Mouse (Mus musculus) thymus, postnatal 14 days (tissue): ENCODE results near the gene Fkbp5.
"Not testable (repeated sequence)": the region's sequence is repeated elsewhere in the genome, so short reads cannot be mapped to it uniquely, and the experiment has no call there.

Experiments used
- DNase-seq: peaks from one replicate; pipeline ENCODE4 v3.0.0; 2021

Gene Fkbp5

DNA sequence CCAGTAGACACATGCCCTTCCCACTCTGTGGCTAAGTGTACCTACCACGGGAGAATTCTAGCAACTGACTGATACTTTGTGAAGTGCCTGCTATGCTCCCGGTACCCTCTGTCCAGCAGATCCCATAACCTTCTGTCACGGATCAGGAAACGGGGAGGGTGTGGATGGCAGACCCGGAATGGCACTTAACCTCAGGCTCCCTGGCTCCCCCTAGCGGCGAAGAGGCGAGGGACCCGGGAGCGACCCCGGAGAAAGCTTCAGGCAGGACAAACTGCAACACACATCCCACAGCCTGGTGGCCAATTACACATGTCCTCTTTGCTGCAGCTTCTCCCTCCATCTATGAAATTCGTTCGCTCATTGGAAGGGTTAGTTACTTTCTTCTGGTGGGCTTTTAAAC lies 148.9 kb downstream of the Fkbp5 start:
- peak; percentile 86 for DNase-seq

DNA sequence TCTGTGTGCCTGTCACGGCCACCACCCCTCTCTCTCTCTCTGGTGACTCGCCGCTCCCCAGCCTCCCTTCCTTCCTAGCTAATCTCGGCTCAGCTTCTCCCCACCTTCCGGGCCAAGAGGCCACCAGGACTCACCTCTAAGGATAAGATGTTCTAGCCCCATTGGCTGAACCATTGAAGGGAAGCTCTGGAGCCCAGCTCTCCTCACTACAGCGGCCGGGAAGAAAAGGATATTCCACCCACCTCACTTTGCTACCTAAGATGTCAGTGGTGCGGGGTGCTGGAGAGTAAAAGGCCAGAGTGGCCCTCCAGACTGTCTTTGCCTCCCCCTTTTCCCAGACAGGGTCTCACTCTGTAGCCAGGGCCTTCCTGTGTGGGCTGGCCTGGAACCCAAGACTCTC lies 152.2 kb downstream of the Fkbp5 start, which contains the start of gene Tulp1:
Tulp1 (minus strand) TSS at position 101 of the 400 bp plus-strand sequence.
- no peak for DNase-seq

GRCm38 (mm10) chr17:28363507-28363906 lies 153.8 kb downstream of the Fkbp5 start:
- DNase-seq: no peak

- DNase-seq: no peak
Measured at GRCm38 (mm10) chr17:28362653-28363292, 154.6 kb downstream of the Fkbp5 start.

DNA sequence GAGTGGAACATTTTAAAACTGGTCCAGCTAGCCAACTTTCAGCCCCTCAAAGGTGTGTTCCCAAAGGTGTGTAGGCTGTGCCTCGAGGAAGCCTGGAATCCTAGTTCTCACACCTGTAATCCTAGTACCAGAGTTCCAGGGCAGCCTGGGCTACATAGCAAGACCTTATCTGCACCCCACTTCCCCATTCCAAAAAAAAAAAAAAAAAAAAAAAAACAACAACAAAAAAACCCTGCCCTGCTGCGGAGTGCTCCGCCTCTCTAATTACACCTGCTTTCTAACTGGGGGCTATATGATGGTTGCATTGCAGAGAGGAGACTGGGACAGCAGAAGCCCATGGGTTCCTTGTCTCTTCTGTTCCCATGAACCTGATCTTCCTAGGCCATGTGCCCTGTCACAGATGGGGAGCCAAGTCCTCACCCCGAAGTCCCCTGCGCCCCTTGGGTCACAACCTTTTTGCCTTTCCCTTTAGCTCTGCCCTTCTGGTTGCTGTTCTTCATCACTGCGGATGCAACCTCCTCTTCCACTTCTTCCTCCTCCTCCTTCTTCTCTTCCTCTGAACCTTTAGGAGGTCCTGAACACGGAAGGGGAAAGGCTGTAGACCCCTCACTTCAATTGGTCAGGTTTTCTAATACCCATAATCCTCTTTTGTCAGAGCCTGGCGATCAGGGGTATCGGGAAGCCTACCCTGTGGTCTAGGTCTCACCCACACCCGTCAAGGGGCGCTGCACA lies 155.2 kb downstream of the Fkbp5 start:
- no peak for DNase-seq

- no peak for DNase-seq
Measured at GRCm38 (mm10) chr17:28360531-28361277, 156.6 kb downstream of the Fkbp5 start.

DNA sequence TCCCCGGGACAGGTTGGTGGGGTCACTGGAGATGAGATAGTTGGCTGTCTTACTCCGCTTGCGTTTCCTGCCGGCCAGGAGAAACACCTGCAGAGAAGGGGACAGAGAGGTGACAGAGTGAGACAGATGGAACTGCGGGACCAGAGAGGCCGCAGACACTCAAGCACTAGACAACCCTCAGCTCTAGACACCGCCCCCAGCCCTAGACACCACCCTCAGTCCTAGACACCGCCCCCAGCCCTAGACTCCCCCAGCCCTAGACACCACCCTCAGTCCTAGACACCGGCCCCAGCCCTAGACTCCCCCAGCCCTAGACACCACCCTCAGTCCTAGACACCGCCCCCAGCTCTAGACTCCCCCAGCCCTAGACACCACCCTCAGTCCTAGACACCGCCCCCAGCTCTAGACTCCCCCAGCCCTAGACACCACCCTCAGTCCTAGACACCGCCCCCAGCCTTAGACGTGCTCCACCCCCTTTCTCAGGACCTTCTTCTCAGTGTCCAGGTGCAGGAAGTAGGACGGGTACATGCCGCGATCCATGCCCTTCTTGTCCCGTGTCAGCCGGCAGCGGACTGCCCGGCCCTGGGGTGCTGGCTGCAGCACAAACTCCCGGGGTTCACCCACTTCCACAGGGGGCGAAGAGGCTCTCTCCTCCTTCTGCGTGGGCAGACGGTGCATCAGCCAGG lies 158.6 kb downstream of the Fkbp5 start:
- not testable (repeated sequence) for DNase-seq

GRCm38 (mm10) chr17:28355871-28356270 lies 161.5 kb downstream of the Fkbp5 start:
- DNase-seq: no peak

GRCm38 (mm10) chr17:28352018-28352417 lies 165.3 kb downstream of the Fkbp5 start:
- DNase-seq: no peak

GRCm38 (mm10) chr17:28351353-28351890 lies 165.9 kb downstream of the Fkbp5 start:
- DNase-seq: peak; percentile 68

DNA sequence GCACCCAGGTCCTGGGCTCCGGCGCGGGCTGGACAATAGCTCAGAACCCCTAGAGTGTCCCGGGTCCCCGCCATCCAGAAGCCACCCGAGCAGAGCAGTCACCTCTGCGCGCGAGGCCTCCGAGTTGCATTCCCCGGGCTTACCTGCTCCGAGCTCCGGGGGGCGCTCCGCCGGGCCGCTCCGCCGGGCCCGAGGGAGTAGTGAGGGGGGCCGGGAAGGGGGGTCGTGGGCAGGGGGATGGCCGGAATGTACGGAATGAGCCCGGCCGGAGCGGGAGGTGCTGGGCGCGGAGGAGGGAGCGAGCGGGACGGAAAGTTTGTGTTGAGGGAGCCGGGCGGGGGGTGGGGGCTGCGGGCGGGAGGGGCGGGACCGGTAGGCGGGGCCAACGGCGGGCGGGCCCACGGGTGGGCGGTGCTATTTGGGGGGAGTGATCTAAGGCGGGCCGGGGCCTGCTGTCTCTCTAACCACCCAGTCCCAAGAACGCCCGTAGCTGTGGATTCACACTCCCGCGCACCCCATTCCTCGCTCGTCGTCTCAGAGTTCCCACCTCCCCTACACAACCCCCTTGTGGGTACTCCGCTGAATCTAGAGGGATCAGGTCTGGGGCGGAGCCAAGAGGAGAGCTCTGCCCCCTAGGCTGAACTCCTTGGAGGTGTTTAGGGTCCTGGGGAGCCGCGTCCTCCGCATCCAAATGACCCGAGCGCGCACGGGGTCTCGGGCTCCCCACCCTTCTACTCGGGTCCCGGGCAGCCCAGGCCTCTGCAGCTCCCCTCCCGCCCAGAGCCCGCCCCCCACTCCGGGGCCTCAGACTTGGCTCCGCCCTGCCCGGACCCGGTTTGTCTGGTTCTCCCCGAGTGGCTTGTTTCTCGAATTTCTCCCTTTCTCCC lies 166.6 kb downstream of the Fkbp5 start, which contains the start of gene Tead3:
Tead3 (minus strand) TSS at position 352 of the 887 bp plus-strand sequence.
- DNase-seq: peak; percentile 85

DNA sequence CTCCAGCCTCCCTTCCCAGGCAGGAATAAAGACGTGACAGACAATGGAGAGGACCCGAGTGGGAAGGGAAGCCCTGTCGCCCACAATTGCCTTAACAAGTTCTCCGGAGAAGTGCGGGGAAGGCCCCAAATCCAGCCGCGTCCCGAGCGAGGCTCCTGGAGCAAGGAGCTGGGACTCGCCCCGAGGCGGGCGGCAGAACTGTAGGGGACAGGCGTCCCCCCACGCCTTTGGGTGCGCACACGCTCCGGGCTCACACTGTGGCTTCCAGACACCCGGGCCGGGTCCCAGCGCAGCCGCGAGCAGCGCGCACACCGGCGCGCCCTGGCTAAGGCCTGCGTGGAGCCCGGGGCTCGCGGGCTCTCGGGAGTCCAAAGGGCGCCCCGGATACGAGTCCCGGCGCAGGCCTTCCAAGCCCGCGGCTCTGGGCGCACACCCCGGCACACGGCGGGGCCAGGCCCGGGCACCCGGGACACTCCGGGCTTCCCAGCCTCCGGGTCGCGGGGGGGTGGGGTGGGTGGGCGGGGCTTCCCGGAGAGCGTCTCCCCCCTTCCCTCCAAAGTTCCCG lies 167.3 kb downstream of the Fkbp5 start:
- peak; percentile 47 for DNase-seq

DNA sequence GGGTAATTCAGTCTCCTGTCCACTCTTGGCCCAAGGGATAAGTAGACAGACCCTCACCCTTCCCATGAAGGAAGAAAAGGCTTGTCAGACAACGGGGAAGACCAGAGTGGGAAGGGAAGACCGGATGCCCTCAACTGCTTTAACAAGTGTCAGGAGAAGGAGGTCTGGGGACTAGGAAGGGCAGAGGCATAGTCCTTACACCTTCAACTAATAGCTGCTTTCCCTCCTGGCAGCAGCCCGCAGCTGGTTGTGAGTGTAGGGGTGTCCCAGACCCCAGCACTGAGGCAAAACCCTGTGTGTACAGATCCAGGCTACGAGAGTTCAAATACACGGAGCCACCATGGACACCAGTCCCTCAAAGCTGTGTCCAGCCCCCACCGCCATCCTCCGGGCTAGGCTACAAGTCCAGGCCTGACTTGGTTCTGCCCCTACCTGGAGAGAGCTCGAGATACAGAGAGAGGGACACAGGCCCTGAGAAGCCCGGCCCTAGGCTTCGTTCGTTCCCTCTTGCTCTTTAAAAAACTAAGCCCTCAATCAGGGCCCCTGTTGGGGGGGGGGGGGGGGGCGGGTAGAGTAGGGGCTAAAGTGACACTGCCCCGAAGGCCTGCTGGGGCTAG lies 168.0 kb downstream of the Fkbp5 start:
- DNase-seq: no peak
